Mouse (Mus musculus) heart, postnatal 4 days (tissue): Measurements from ENCODE around the gene Tril. TPM values are rescaled to one million over a fixed set of nuclear protein-coding genes. Genes with fewer than 3 reads are reported as not detected.

Experiments
- DNase-seq: peaks from one replicate; pipeline ENCODE4 v3.0.0; 2021
- total RNA-seq, 2 experiments: library from RNA; stranded (reverse); gene quantifications; 2 replicates each; pipeline ENCODE4 v1.2.3; 2021

Gene Tril
- total RNA-seq, 2 experiments from 2014 or later = 10.1 to 11.5 TPM

GRCm38 (mm10) chr6:53806021-53806420, 14.6 kb downstream of the Tril start:
- DNase-seq = no peak

- DNase-seq = no peak
Observed at GRCm38 (mm10) chr6:53804145-53804544, 16.5 kb downstream of the Tril start.

- DNase-seq = no peak
Observed at GRCm38 (mm10) chr6:53803551-53803950, 17.1 kb downstream of the Tril start.

GRCm38 (mm10) chr6:53801893-53802286, 18.7 kb downstream of the Tril start:
- peak; percentile 51 for DNase-seq

GRCm38 (mm10) chr6:53801269-53801892, 19.2 kb downstream of the Tril start:
- DNase-seq = no peak

GRCm38 (mm10) chr6:53798865-53799264, 21.8 kb downstream of the Tril start:
- no peak for DNase-seq

- no peak for DNase-seq
Observed at GRCm38 (mm10) chr6:53796835-53797234, 23.8 kb downstream of the Tril start.

- DNase-seq = peak; percentile 64
Observed at GRCm38 (mm10) chr6:53795788-53796187, 24.8 kb downstream of the Tril start.

- no peak for DNase-seq
Observed at GRCm38 (mm10) chr6:53795078-53795477, 25.6 kb downstream of the Tril start.

- peak; percentile 82 for DNase-seq
Observed at GRCm38 (mm10) chr6:53794323-53794971, 26.2 kb downstream of the Tril start.

GRCm38 (mm10) chr6:53782880-53783539, 37.6 kb downstream of the Tril start:
- peak; percentile 68 for DNase-seq

GRCm38 (mm10) chr6:53782273-53782672, 38.4 kb downstream of the Tril start:
- DNase-seq = no peak

- DNase-seq = peak; percentile 60
Observed at GRCm38 (mm10) chr6:53781171-53781570, 39.5 kb downstream of the Tril start.

- DNase-seq = no peak
Observed at GRCm38 (mm10) chr6:53780008-53780407, 40.6 kb downstream of the Tril start.

- no peak for DNase-seq
Observed at GRCm38 (mm10) chr6:53779526-53779925, 41.1 kb downstream of the Tril start.

GRCm38 (mm10) chr6:53778424-53778955, 42.1 kb downstream of the Tril start:
- DNase-seq = no peak

GRCm38 (mm10) chr6:53768275-53768674, 52.4 kb downstream of the Tril start:
- DNase-seq = no peak

GRCm38 (mm10) chr6:53766243-53766915, 54.3 kb downstream of the Tril start:
- no peak for DNase-seq

- no peak for DNase-seq
Observed at GRCm38 (mm10) chr6:53765731-53766130, 54.9 kb downstream of the Tril start.
